Mouse (Mus musculus): ENCODE results near the gene Hist1h2bg. TPM values are rescaled to one million over a fixed set of nuclear protein-coding genes. Genes with fewer than 3 reads are reported as not detected.

Hist1h2bg gene
- 5.5 and 6.0 TPM in 2 replicates for polyA plus RNA-seq (2015; fragmentation: Nextera tagmentation; extraction: Ambion mirVana)

GRCm38 (mm10) chr13:23571022-23571503, at the start of gene Hist1h2bg, which contains the start of gene Hist1h2ae:
Gene Hist1h2bg (plus strand): TSS chr13:23571396.
Gene Hist1h2ae (minus strand): TSS chr13:23571220.
- ATAC-seq (ENCODE audit: insufficient number of reproducible peaks, low FRiP score, low TSS enrichment, low read depth): peak; percentile 91
- no peaks in the 10 kb centered on the region for H3K9me3 ChIP-seq
- under 1% methylated on average over 18 of the region's 18 CpGs for WGBS

GRCm38 (mm10) chr13:23521703-23522102, 49.5 kb upstream of the Hist1h2bg start:
- ATAC-seq (ENCODE audit: insufficient number of reproducible peaks, low FRiP score, low TSS enrichment, low read depth): no peak
- Histone ChIP-seq H3K27me3 (no peaks in the 10 kb centered on the region), H3K9me3 (no peaks in the 10 kb centered on the region), H3K4me1 (peaks cover 10% of the 10 kb centered on the region; the same call in 1 of the 2 replicates), H3K4me3 (peak overlapping the region; percentile 7), H3K9ac (no peak overlapping the region), H3K27ac (no peak overlapping the region), H3K4me2 (peak overlapping the region; percentile 12; the same call in 1 of the 2 replicates), H3K36me3 (no peaks in the 10 kb centered on the region)
- 1% methylated on average over 14 of the region's 14 CpGs for WGBS

More at GRCm38 (mm10) chr13:23571022-23571503, at the start of gene Hist1h2bg, which contains the start of gene Hist1h2ae:
- Histone ChIP-seq H3K27me3 (no peaks in the 10 kb centered on the region), H3K4me1 (peaks cover 17% of the 10 kb centered on the region), H3K9ac (peak within 1 kb of the TSS; percentile 40), H3K4me2 (peak within 1 kb of the TSS; percentile 53), H3K36me3 (no peaks in the 10 kb centered on the region), H3K27ac (peak within 1 kb of the TSS; percentile 94), H3K4me3 (peak within 1 kb of the TSS; percentile 43)

- Histone ChIP-seq H3K27me3 (no peaks in the 10 kb centered on the region), H3K4me3 (no peak overlapping the region), H3K36me3 (no peaks in the 10 kb centered on the region), H3K4me2 (no peak overlapping the region), H3K9ac (no peak overlapping the region), H3K9me3 (no peaks in the 10 kb centered on the region), H3K27ac (no peak overlapping the region), H3K4me1 (peaks cover 11% of the 10 kb centered on the region; the same call in 1 of the 2 replicates)
- 65% methylated on average over 5 of the region's 5 CpGs for WGBS
- ATAC-seq (ENCODE audit: insufficient number of reproducible peaks, low FRiP score, low TSS enrichment, low read depth): no peak
Observed at GRCm38 (mm10) chr13:23523976-23524375, 47.2 kb upstream of the Hist1h2bg start.

GRCm38 (mm10) chr13:23524654-23525053, 46.5 kb upstream of the Hist1h2bg start:
- Histone ChIP-seq H3K4me2 (no peak overlapping the region), H3K27ac (no peak overlapping the region), H3K4me3 (no peak overlapping the region), H3K27me3 (no peaks in the 10 kb centered on the region), H3K9ac (no peak overlapping the region), H3K4me1 (peaks cover 11% of the 10 kb centered on the region; the same call in 1 of the 2 replicates), H3K9me3 (no peaks in the 10 kb centered on the region), H3K36me3 (no peaks in the 10 kb centered on the region)
- ATAC-seq (ENCODE audit: insufficient number of reproducible peaks, low FRiP score, low TSS enrichment, low read depth): no peak
- WGBS: 10% methylated on average over 5 of the region's 5 CpGs

- no peaks in the 10 kb centered on the region for H3K9me3 ChIP-seq
- H3K4me1 ChIP-seq: peaks cover 11% of the 10 kb centered on the region; the same call in 1 of the 2 replicates
- no peaks in the 10 kb centered on the region for H3K27me3 ChIP-seq
- 2% methylated on average over 10 of the region's 10 CpGs for WGBS
- no peak overlapping the region for H3K27ac ChIP-seq
- H3K4me2 ChIP-seq: peak overlapping the region; percentile 49
- no peak for ATAC-seq (ENCODE audit: insufficient number of reproducible peaks, low FRiP score, low TSS enrichment, low read depth)
- no peaks in the 10 kb centered on the region for H3K36me3 ChIP-seq
- H3K4me3 ChIP-seq: peak overlapping the region; percentile 50
- H3K9ac ChIP-seq: no peak overlapping the region
Observed at GRCm38 (mm10) chr13:23525901-23526300, 45.3 kb upstream of the Hist1h2bg start.

- Histone ChIP-seq H3K27ac (peak overlapping the region; percentile 77), H3K4me3 (peak overlapping the region; percentile 50), H3K4me2 (peak overlapping the region; percentile 49), H3K4me1 (peaks cover 11% of the 10 kb centered on the region; the same call in 1 of the 2 replicates), H3K36me3 (no peaks in the 10 kb centered on the region), H3K9ac (no peak overlapping the region), H3K27me3 (no peaks in the 10 kb centered on the region), H3K9me3 (no peaks in the 10 kb centered on the region)
- ATAC-seq (ENCODE audit: insufficient number of reproducible peaks, low FRiP score, low TSS enrichment, low read depth): peak; percentile 48; the same call in 1 of the 2 replicates
- under 1% methylated on average over 17 of the region's 17 CpGs for WGBS
Observed at GRCm38 (mm10) chr13:23526312-23526711, 44.9 kb upstream of the Hist1h2bg start.

GRCm38 (mm10) chr13:23529005-23529404, 42.2 kb upstream of the Hist1h2bg start:
- ATAC-seq (ENCODE audit: insufficient number of reproducible peaks, low FRiP score, low TSS enrichment, low read depth): no peak
- Histone ChIP-seq H3K4me2 (no peak overlapping the region), H3K4me3 (no peak overlapping the region)

GRCm38 (mm10) chr13:23529480-23530165, 41.6 kb upstream of the Hist1h2bg start:
- Histone ChIP-seq H3K4me1 (peaks cover 26% of the 10 kb centered on the region), H3K27ac (peak overlapping the region; percentile 94), H3K4me2 (peak overlapping the region; percentile 75), H3K4me3 (peak overlapping the region; percentile 45), H3K36me3 (no peaks in the 10 kb centered on the region), H3K9ac (0 out of 2 replicates have a peak overlapping the region, but pooled peaks have one; percentile 17), H3K27me3 (no peaks in the 10 kb centered on the region), H3K9me3 (no peaks in the 10 kb centered on the region)
- no peak for ATAC-seq (ENCODE audit: insufficient number of reproducible peaks, low FRiP score, low TSS enrichment, low read depth)
- 25% methylated on average over 2 of the region's 2 CpGs for WGBS

More at GRCm38 (mm10) chr13:23529005-23529404, 42.2 kb upstream of the Hist1h2bg start:
- H3K27me3 ChIP-seq: no peaks in the 10 kb centered on the region
- WGBS: 61% methylated on average over 5 of the region's 5 CpGs
- H3K9me3 ChIP-seq: no peaks in the 10 kb centered on the region
- H3K36me3 ChIP-seq: no peaks in the 10 kb centered on the region
- H3K4me1 ChIP-seq: peaks cover 24% of the 10 kb centered on the region
- no peak overlapping the region for H3K27ac ChIP-seq
- H3K9ac ChIP-seq: no peak overlapping the region

- Histone ChIP-seq H3K4me1 (peaks cover 26% of the 10 kb centered on the region), H3K27me3 (no peaks in the 10 kb centered on the region), H3K9me3 (no peaks in the 10 kb centered on the region), H3K36me3 (no peaks in the 10 kb centered on the region), H3K27ac (peak overlapping the region; percentile 94), H3K4me2 (peak overlapping the region; percentile 75), H3K9ac (peak overlapping the region; percentile 29; the same call in 1 of the 2 replicates), H3K4me3 (peak overlapping the region; percentile 45)
- WGBS: under 1% methylated on average over 20 of the region's 20 CpGs
- no peak for ATAC-seq (ENCODE audit: insufficient number of reproducible peaks, low FRiP score, low TSS enrichment, low read depth)
Observed at GRCm38 (mm10) chr13:23530181-23530900, 40.9 kb upstream of the Hist1h2bg start.

- Histone ChIP-seq H3K36me3 (no peaks in the 10 kb centered on the region), H3K9ac (peak within 1 kb of the TSS; percentile 29), H3K9me3 (no peaks in the 10 kb centered on the region), H3K27me3 (no peaks in the 10 kb centered on the region), H3K27ac (peak within 1 kb of the TSS; percentile 94), H3K4me2 (peak within 1 kb of the TSS; percentile 75), H3K4me3 (peak within 1 kb of the TSS; percentile 45), H3K4me1 (peaks cover 25% of the 10 kb centered on the region)
- ATAC-seq (ENCODE audit: insufficient number of reproducible peaks, low FRiP score, low TSS enrichment, low read depth): peak; percentile 76
- under 1% methylated on average over 60 of the region's 70 CpGs for WGBS
Observed at GRCm38 (mm10) chr13:23530901-23531875, 40.0 kb upstream of the Hist1h2bg start, which contains the start of gene Hist1h4h. Gene Hist1h4h (plus strand): TSS chr13:23531050.
